Mouse (Mus musculus): Measurements from ENCODE around the gene Rack1. TPM values are rescaled to one million over a fixed set of nuclear protein-coding genes. Genes with fewer than 3 reads are reported as not detected.

The Rack1 gene
- total and polyA plus RNA-seq, 3 experiments = 3,744 to 6,330 (median 5,265) TPM

DNA sequence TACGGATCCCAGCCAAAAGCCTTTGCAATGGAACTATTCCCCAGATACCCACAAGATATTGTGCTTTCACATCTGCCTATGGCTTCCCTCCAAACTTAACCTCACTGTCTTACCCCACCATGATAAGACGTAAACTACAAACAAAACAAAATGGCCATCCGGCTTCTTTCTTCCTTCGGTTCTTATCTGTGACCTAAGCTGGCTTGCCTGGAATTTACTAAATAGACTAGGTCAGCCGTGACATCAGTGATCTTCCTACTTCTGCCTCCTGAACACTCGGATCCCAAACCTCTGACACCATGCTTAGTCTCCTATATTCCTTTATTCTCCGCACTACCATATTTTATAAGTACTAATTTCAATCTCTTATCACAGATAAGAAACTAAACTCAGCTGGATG, 1.8 kb upstream of the Rack1 start (continued):
- no peak for TF ChIP-seq HCFC1 (IDR thresholded peaks at IDR 0.05; ENCODE audit: low read depth, low read length)
- no peak for TF ChIP-seq BHLHE40 (IDR thresholded peaks at IDR 0.05; ENCODE audit: low read depth, low read length)
- TF ChIP-seq USF1 (IDR thresholded peaks at IDR 0.05; ENCODE audit: low read depth, low read length) = no peak
- TF ChIP-seq SIN3A (IDR thresholded peaks at IDR 0.05; ENCODE audit: low read length) = no peak
- TF ChIP-seq PAX5 (IDR thresholded peaks at IDR 0.05; ENCODE audit: low read length) = no peak
- TF ChIP-seq POLR2A (IDR thresholded peaks at IDR 0.05; ENCODE audit: low read depth, low read length) = no peak
- TF ChIP-seq CTCF (conservative IDR thresholded peaks at IDR 0.05 in 1 of 2, IDR thresholded peaks at IDR 0.05 in 1 of 2; ENCODE audit: low read depth in 2 of 2, low read length in 2 of 2) = no peak

GRCm38 (mm10) chr11:48798984-48799920, 880 bp upstream of the Rack1 start:
- DNase-seq (ENCODE audit: extremely low read depth) = no peak
- Histone ChIP-seq H3K36me3 (replicated peaks in 1 of 2; ENCODE audit: control insufficient read depth in 1 of 2, insufficient read depth in 1 of 2, low read length in 1 of 2) (peaks cover 34 to 47% of the 10 kb centered on the region in 2 experiments), H3K27ac (ENCODE audit: insufficient read depth, low read depth) (peak overlapping the region; percentile 86), H3K4me1 (ENCODE audit: control insufficient read depth in 1 of 2, insufficient read depth in 2 of 2) (peaks cover 15 to 48% of the 10 kb centered on the region in 2 experiments), H3K27me3 (replicated peaks) (no peaks in the 10 kb centered on the region), H3K9me3 (replicated peaks; ENCODE audit: low read length) (no peaks in the 10 kb centered on the region), H3K4me3 (replicated peaks in 1 of 3; ENCODE audit: low read depth in 2 of 3, low read length in 2 of 3, poor library complexity in 1 of 3) (peak overlapping the region; percentile 77 to 96 (median 89)), H3K79me2 (replicated peaks; ENCODE audit: control insufficient read depth, extremely low read depth, insufficient read depth, poor library complexity, severe bottlenecking) (peaks cover 60% of the 10 kb centered on the region), H3K9ac (ENCODE audit: insufficient read depth, low read depth) (peak overlapping the region; percentile 98), H3K4me2 (ENCODE audit: insufficient read depth, low read depth, poor library complexity, severe bottlenecking) (peak overlapping the region; percentile 87)
- TF ChIP-seq PAX5 (IDR thresholded peaks at IDR 0.05; ENCODE audit: low read length) = no peak
- TF ChIP-seq JUN (IDR thresholded peaks at IDR 0.05; ENCODE audit: insufficient read depth, low read depth, low read length) = no peak
- TF ChIP-seq TBP (conservative IDR thresholded peaks at IDR 0.05; ENCODE audit: low read depth, low read length) = peak; percentile 56; the same call in 1 of the 2 replicates
- TF ChIP-seq SIN3A (IDR thresholded peaks at IDR 0.05; ENCODE audit: low read length) = peak; percentile 61
- 0 out of 2 replicates have a peak, but pooled peaks have one; percentile 13 for TF ChIP-seq ZMIZ1 (IDR thresholded peaks at IDR 0.05; ENCODE audit: low read depth, low read length)
- no peak for TF ChIP-seq ZKSCAN1 (IDR thresholded peaks at IDR 0.05; ENCODE audit: borderline replicate concordance, low read depth, low read length)
- no peak for TF ChIP-seq MAZ (IDR thresholded peaks at IDR 0.05; ENCODE audit: low read depth, low read length)
- peak; percentile 97 for TF ChIP-seq MYC (IDR thresholded peaks at IDR 0.05; ENCODE audit: low read depth, low read length)
- TF ChIP-seq TCF12 (IDR thresholded peaks at IDR 0.05; ENCODE audit: low read depth, low read length) = 0 out of 2 replicates have a peak, but pooled peaks have one; percentile 11
- peak; percentile 53; the same call in 1 of the 2 replicates for TF ChIP-seq IRF4 (IDR thresholded peaks at IDR 0.05; ENCODE audit: low read depth, low read length)
- 0 out of 2 replicates have a peak, but pooled peaks have one; percentile 48 for TF ChIP-seq KAT2A (IDR thresholded peaks at IDR 0.05; ENCODE audit: insufficient replicate concordance, low read length)
- TF ChIP-seq MXI1 (IDR thresholded peaks at IDR 0.05; ENCODE audit: low read depth, low read length) = peak; percentile 60; the same call in 1 of the 2 replicates
- peak; percentile 16; the same call in 1 of the 2 replicates for TF ChIP-seq ETS1 (conservative IDR thresholded peaks at IDR 0.05; ENCODE audit: low read depth, low read length)
- TF ChIP-seq POLR2AphosphoS2 (IDR thresholded peaks at IDR 0.05; ENCODE audit: low read depth, low read length) = no peak
- no peak for TF ChIP-seq HCFC1 (IDR thresholded peaks at IDR 0.05; ENCODE audit: low read depth, low read length)
- no peak for TF ChIP-seq RAD21 (IDR thresholded peaks at IDR 0.05; ENCODE audit: low read depth, low read length)
- 0 out of 2 replicates have a peak, but pooled peaks have one; percentile 32 for TF ChIP-seq BHLHE40 (IDR thresholded peaks at IDR 0.05; ENCODE audit: low read depth, low read length)
- 0 out of 2 replicates have a peak, but pooled peaks have one; percentile 25 for TF ChIP-seq JUND (conservative IDR thresholded peaks at IDR 0.05; ENCODE audit: low read depth, low read length)
- TF ChIP-seq ZNF384 (IDR thresholded peaks at IDR 0.05; ENCODE audit: low read depth, low read length) = peak; percentile 97
- TF ChIP-seq MAX (IDR thresholded peaks at IDR 0.05; ENCODE audit: low read length) = peak; percentile 93
- peak; percentile 92; the same call in 1 of the 2 replicates for TF ChIP-seq CHD1 (IDR thresholded peaks at IDR 0.05; ENCODE audit: low read depth, low read length)
- no peak for TF ChIP-seq RCOR1 (conservative IDR thresholded peaks at IDR 0.05; ENCODE audit: low read depth, low read length)
- in situ Hi-C loops (cut with MboI; ENCODE audit: low pct_ligation_motif_present, low pct_unique_long_range_greater_than_20kb, low sequenced_read_pairs) (loop anchor here (5.0 kb wide), 1 partner anchor 303 kb away; no protein-coding TSS in a partner anchor), dilution Hi-C loops (cut with MboI; ENCODE audit: extremely low pct_ligation_motif_present, extremely low pct_unique_long_range_greater_than_20kb, low sequenced_read_pairs) (no loop called here)
